Mouse (Mus musculus): ENCODE measurements around the gene Tor3a.

Gene Tor3a

DNA sequence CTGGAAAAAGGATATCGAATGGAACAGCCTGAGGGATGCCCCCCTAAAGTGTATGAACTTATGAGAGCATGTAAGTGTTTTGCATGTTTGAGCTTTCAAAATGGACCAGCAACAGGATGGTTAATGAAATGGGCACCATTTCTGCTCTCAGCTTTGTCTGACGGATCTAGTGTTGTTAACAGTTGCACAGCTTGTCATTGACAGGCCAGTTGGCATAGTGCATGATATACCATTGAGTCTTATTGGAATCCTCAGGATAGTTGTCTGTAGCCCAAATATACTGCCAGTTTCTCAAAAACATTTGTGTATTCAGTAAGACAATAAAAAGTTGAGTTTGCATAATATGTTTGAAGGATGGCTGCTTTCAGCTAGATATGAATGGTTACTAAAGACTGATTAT is 39.0 kb downstream of the Tor3a start:
- DNase-seq (ENCODE audit: low spot score in 2 of 2): no peak

- DNase-seq (ENCODE audit: low spot score in 2 of 2): no peak
Measured at GRCm38 (mm10) chr1:156633095-156633494, 41.1 kb downstream of the Tor3a start.

DNA sequence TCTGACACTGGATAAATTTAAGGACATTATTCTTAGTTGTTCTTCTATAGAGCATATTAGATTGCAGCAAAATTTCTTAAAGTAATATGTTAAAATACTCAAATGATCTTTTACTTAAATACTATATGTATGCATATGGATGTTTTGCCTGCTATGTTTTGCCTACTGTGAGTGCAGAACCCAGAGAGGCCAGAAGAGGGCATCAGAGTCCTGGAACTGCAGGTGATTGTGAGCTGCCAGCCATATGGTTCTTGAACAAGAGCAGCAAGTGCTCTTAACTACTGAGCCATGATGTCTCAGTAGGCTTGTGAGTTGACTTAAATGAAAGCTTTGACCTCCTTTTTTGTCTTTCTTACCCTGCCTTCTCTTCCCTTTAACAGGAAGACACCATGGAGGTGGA is 43.2 kb downstream of the Tor3a start:
- DNase-seq (ENCODE audit: low spot score in 2 of 2): peak in 1 of 2 experiments; percentile 26

- DNase-seq (ENCODE audit: low spot score in 2 of 2): no peak
Measured at GRCm38 (mm10) chr1:156629984-156630383, 44.2 kb downstream of the Tor3a start.

- no peak for DNase-seq (ENCODE audit: low spot score in 2 of 2)
Measured at GRCm38 (mm10) chr1:156626729-156627128, 47.4 kb downstream of the Tor3a start.

DNA sequence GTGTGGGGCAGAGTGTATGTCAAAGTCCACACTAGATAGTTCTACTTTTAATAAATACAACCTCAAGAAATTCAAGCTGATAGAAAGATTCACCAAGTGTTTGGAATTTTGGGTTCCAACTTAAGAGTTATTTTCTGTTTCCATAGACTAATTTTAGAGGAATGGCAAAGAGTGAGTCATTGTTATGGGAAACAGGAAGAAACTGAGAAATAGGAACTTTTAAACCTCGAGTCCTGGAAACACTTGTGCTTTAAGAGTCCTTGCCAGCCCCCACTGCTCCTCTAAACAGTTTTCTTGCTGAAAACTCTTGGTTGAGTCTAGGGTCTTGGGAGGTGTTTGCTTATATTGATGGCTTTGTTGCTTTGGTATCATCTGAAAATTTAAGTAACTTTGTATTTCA is 49.9 kb downstream of the Tor3a start:
- DNase-seq (ENCODE audit: low spot score in 2 of 2): no peak

GRCm38 (mm10) chr1:156620951-156621350 is 53.2 kb downstream of the Tor3a start:
- DNase-seq (ENCODE audit: low spot score in 2 of 2): no peak

DNA sequence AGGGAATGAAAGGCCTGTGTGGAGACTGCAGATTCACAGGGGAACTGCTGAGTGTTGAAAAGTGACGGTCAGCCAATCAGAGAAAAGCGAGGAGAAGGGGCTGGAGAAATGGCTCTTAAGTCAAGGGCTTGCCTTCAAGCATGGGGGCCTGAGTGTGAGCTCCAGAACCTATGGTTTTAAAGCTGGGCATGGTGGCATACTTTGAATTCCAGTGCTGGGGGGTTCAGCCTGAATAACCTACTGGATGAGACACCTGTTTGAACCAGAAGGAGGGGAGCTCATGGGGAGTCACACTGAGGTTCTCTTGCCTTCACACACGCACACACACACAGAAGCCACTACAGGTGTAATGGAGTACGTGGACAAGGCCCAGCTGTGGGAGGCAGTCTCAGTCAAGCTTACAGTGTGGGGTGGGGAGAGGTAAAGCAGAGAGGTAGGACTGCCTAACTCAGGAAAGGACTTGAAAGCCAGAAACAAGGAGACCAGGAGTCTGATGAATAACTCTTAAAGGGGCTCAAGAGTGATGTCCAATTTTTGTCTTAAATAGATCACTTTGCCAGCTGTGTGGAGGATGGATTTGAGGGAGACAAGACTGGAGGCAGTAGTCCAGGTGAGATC is 53.8 kb downstream of the Tor3a start:
- DNase-seq (ENCODE audit: low spot score in 2 of 2): no peak

DNA sequence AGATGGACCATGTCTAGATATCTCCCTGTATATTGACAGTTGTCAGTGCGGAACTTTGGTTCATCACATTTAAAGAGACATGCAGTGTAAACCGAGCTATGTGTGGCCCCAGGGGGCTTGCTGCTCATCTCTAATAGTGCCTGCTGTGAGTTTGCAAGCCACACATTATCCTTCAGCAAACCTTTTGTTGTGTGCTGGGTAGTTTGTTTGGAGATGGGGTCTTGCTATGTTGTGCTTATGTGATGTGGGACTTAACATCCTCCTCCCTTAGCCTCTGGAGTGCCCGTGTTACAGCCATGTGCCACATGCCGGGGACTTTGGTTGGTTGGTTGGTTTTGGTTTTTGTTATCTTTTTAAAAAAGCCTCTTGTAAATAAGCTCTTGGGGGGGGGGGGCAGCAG is 56.3 kb downstream of the Tor3a start:
- DNase-seq (ENCODE audit: low spot score in 2 of 2): no peak

DNA sequence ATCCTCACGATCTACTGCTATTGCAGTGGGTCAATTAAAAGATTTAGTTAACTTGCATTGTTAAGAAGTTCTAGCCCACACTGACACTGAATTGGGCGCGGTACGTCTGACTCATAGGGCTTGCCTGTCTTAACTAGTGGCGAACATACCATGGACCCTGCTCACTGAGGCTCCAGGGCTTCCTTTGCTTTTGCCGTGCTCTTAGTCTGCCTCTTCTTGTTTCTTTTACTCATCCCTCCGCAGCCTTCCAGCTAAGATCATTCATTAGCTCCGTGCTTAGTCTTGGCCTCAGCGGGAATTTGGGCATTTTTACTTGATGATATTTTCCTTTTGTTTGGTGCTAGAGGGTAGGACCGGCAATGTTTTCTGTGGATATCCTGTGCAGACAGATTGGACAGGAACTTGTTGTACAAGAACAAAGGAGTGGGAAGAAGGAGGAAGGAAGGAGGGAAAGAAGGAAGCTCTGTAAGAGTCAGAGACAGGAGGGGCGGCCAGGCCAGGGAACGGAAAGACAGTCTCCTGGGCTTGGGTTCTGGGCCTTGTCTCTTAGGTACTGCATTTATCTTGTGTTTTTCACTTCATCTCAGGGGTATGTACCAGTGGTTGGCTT is 57.1 kb downstream of the Tor3a start:
- no peak for DNase-seq (ENCODE audit: low spot score in 2 of 2)

- no peak for DNase-seq (ENCODE audit: low spot score in 2 of 2)
Measured at GRCm38 (mm10) chr1:156615381-156616133, 58.6 kb downstream of the Tor3a start.

DNA sequence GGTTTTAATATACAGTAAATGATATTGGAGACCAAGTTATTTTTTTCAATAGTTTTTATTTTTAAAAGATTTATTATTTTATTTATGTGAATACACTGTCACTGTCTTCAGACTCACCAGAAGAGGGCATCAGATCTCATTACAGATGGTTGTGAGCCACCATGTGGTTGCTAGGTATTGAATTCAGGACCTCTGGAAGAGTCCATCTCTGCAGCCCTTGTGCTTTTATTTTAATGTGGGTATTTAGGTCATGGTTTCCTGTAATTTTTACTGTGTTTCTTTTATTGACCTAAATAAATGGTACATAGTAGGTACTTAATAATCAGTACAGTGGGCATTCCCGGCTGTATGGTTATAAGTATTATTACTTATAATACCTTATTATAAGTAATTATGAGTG is 59.4 kb downstream of the Tor3a start:
- no peak for DNase-seq (ENCODE audit: low spot score in 2 of 2)

DNA sequence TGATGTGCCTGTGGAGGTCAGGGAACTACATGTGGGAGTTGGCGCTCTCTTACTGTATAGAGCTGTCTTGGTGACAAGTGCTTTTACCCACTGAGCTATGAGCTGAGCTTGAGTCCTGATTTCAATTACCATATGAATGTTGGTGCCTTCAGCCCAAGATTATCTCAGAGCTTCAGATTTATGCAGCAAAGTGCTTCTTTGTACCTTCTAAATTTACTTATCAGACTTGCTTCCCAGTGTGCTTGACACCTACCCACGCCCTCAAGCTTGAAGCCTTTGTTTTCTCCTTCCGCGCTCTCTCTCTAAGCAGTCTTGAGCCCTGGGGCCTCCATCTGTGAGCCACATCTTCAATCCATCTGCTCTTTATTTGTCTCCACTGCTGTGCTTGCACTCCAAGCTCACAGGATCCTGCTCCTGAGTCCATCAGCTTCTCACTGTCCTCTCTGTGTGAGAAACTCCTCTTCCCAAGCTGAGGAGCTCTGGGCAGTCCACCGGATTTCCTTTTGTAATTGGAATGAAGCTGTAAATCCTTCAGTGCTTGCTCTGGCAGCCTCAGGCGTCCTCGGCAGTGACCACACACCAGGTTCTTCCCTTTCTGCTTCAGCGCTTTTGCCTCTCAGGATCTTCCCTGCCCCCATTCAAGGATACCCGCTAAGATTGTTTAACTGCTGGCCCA is 60.2 kb downstream of the Tor3a start:
- peak in 1 of 2 experiments; percentile 26 for DNase-seq (ENCODE audit: low spot score in 2 of 2)

- DNase-seq (ENCODE audit: low spot score in 2 of 2): no peak
Measured at GRCm38 (mm10) chr1:156610257-156610656, 63.9 kb downstream of the Tor3a start.

GRCm38 (mm10) chr1:156608496-156608895 is 65.7 kb downstream of the Tor3a start:
- DNase-seq (ENCODE audit: low spot score in 2 of 2): no peak

- no peak for DNase-seq (ENCODE audit: low spot score in 2 of 2)
Measured at GRCm38 (mm10) chr1:156605940-156606339, 68.2 kb downstream of the Tor3a start.

DNA sequence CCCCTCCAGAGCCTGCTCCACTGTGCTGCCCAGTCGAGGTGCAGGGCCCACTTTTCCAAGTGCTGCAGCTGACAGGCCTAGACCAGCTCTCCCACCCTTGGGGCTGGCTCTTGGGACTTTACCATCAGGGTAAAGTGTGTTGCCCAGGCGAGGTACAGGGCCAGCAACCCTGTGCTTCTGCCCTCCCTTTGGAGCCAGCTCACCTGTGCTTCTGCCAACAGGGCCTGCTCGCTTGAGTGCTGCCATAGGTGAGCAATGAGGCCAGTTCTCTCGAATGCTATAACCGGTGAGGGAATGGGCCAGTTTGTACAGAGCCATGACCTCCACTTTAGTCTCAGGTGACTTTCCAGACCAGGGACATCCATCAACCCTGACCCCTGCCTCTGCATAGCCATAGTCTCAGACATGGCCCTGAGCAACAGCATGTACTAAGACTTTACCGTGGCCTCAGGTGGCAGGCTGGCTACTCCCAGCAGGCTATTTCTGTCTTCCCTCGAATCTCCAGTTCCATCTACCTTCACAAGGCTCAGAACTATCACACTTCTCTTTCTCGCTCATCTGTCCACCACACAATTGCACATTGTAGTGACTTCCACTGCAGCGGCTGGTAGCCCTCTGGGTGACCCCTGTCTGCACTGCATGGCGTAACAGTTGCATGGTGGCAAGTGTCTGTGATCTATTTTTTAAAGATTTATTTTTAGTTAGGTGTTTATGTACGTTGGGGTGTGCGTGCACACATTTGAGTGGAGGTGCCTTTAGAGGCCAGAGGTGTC is 68.9 kb downstream of the Tor3a start:
- no peak for DNase-seq (ENCODE audit: low spot score in 2 of 2)

Measured in cerebellum, postnatal 4 days (tissue).